Mouse (Mus musculus) frontal cortex, adult 2 months (tissue): ENCODE results near the gene Pecr. TPM values are rescaled to one million over a fixed set of nuclear protein-coding genes. Genes with fewer than 3 reads are reported as not detected.

Experiments
- polyA plus RNA-seq: library from polyadenylated mRNA; depleted of rRNA; stranded (reverse); fragments of >200 nt; gene quantifications from 2 replicates; pipeline ENCODE4 v1.2.3, GENCODE M21; 2012; rRNA removed

Gene Pecr
- polyA plus RNA-seq, 1 experiment: 8.6 TPM

Other genes starting within 250 kb of the Pecr start
- 3.3 and 4.1 TPM in 2 replicates for gene Mreg, start 72.0 kb downstream of the Pecr start, polyA plus RNA-seq
- 19.6 and 20.4 TPM in 2 replicates for gene Tmem169, start 55 bp upstream of the Pecr start, polyA plus RNA-seq
- 10.3 and 10.9 TPM in 2 replicates for gene Xrcc5, start 23.1 kb upstream of the Pecr start, polyA plus RNA-seq